Mouse (Mus musculus) lung, embryonic 15.5 days (tissue): ENCODE measurements around the gene Vgll4. TPM values are rescaled to one million over a fixed set of nuclear protein-coding genes. Genes with fewer than 3 reads are reported as not detected.

ENCODE experiments used
- ATAC-seq: fragments of 200-750 bp; cut with Nextera tagmentation; 2 replicates; pipeline ENCODE4 v1.8.0; 2017; ENCODE audit warnings: moderate number of reproducible peaks, borderline replicate concordance; ENCODE audit not compliant: low FRiP score, low TSS enrichment; ENCODE audit errors: extremely low read depth
- H3K27ac ChIP-seq: fragments of 300-500 bp; sonication (generic); 2 replicates; pipeline ENCODE4 v1.5.1; 2015; ENCODE audit warnings: moderate library complexity, mild to moderate bottlenecking, inconsistent platforms
- H3K27me3 ChIP-seq: fragments of 300-500 bp; sonication (generic); 2 replicates; pipeline ENCODE4 v1.6.1; 2015; ENCODE audit warnings: inconsistent platforms
- H3K36me3 ChIP-seq: fragments of 300-500 bp; sonication (generic); 2 replicates; pipeline ENCODE4 v1.6.1; 2015; ENCODE audit warnings: inconsistent platforms
- H3K4me1 ChIP-seq: fragments of 300-500 bp; sonication (generic); 2 replicates; pipeline ENCODE4 v1.6.1; 2015; ENCODE audit warnings: inconsistent platforms
- H3K4me2 ChIP-seq: fragments of 300-500 bp; sonication (generic); 2 replicates; pipeline ENCODE4 v1.6.1; 2015; ENCODE audit warnings: inconsistent platforms, mild to moderate bottlenecking, moderate library complexity
- H3K4me3 ChIP-seq: fragments of 300-500 bp; sonication (generic); 2 replicates; pipeline ENCODE4 v1.5.1; 2015; ENCODE audit warnings: mild to moderate bottlenecking, inconsistent platforms
- H3K9ac ChIP-seq: fragments of 300-500 bp; sonication (generic); 2 replicates; pipeline ENCODE4 v1.6.1; 2015; ENCODE audit warnings: inconsistent platforms
- H3K9me3 ChIP-seq: fragments of 300-500 bp; sonication (generic); 2 replicates; pipeline ENCODE4 v1.6.1; 2016; ENCODE audit warnings: inconsistent platforms
- WGBS: fragments of 180-500 bp; shearing (Covaris S2); methylation state at CpG from one replicate; pipeline ENCODE4 v1.1.7; 2015; 5-methylcytosine and 5-hydroxymethylcytosine counted together
- polyA plus RNA-seq: library from polyadenylated mRNA; unstranded; fragments of >200 nt; fragmentation: Nextera tagmentation; extraction: Ambion mirVana; gene quantifications from 2 replicates; pipeline ENCODE4 v1.2.1, GENCODE M21; 2015

The Vgll4 gene
- polyA plus RNA-seq, 1 experiment from 2014 or later: 147 TPM

- Histone ChIP-seq H3K9ac (no peak overlapping the region), H3K36me3 (no peaks in the 10 kb centered on the region), H3K27me3 (0 out of 2 replicates have a peak, but pooled peaks cover 6% of the 10 kb centered on the region), H3K27ac (no peak overlapping the region), H3K4me3 (no peak overlapping the region), H3K4me1 (peaks cover 10% of the 10 kb centered on the region), H3K9me3 (no peaks in the 10 kb centered on the region), H3K4me2 (no peak overlapping the region)
- ATAC-seq: no peak
- WGBS: 29% methylated on average over 1 of the region's 1 CpGs
Observed at GRCm38 (mm10) chr6:114972988-114973387, 3.2 kb upstream of the Vgll4 start.

- Histone ChIP-seq H3K4me2 (no peak overlapping the region), H3K27me3 (0 out of 2 replicates have a peak, but pooled peaks cover 8% of the 10 kb centered on the region), H3K27ac (no peak overlapping the region), H3K36me3 (no peaks in the 10 kb centered on the region), H3K4me1 (peaks cover 18% of the 10 kb centered on the region), H3K9ac (no peak overlapping the region), H3K4me3 (no peak overlapping the region), H3K9me3 (no peaks in the 10 kb centered on the region)
- whole genome bisulfite sequencing: 70% methylated on average over 5 of the region's 5 CpGs
- ATAC-seq: no peak
Observed at GRCm38 (mm10) chr6:114970895-114971294, 1.1 kb upstream of the Vgll4 start.

- H3K27ac ChIP-seq: no peak overlapping the region
- no peaks in the 10 kb centered on the region for H3K36me3 ChIP-seq
- no peak overlapping the region for H3K4me3 ChIP-seq
- H3K27me3 ChIP-seq: 0 out of 2 replicates have a peak, but pooled peaks cover 8% of the 10 kb centered on the region
- H3K9ac ChIP-seq: no peak overlapping the region
- peaks cover 22% of the 10 kb centered on the region for H3K4me1 ChIP-seq
- 29% methylated on average over 6 of the region's 6 CpGs for WGBS
- peak overlapping the region; percentile 97; the same call in 1 of the 2 replicates for H3K4me2 ChIP-seq
- ATAC-seq: no peak
- no peaks in the 10 kb centered on the region for H3K9me3 ChIP-seq
Observed at GRCm38 (mm10) chr6:114970386-114970785, 592 bp upstream of the Vgll4 start.

- Histone ChIP-seq H3K4me1 (peaks cover 36% of the 10 kb centered on the region), H3K27me3 (0 out of 2 replicates have a peak, but pooled peaks cover 8% of the 10 kb centered on the region), H3K9ac (peak overlapping the region; percentile 61), H3K4me3 (peak overlapping the region; percentile 66), H3K4me2 (peak overlapping the region; percentile 97), H3K9me3 (no peaks in the 10 kb centered on the region), H3K36me3 (no peaks in the 10 kb centered on the region), H3K27ac (peak overlapping the region; percentile 83)
- ATAC-seq: peak; percentile 91
- WGBS: under 1% methylated on average over 73 of the region's 82 CpGs
Observed at GRCm38 (mm10) chr6:114968361-114969212, 1.2 kb downstream of the Vgll4 start.

GRCm38 (mm10) chr6:114967623-114968022 is 2.2 kb downstream of the Vgll4 start:
- H3K4me1 ChIP-seq: peaks cover 38% of the 10 kb centered on the region
- no peak for ATAC-seq
- H3K4me3 ChIP-seq: peak overlapping the region; percentile 66
- H3K9me3 ChIP-seq: no peaks in the 10 kb centered on the region
- H3K36me3 ChIP-seq: no peaks in the 10 kb centered on the region
- H3K27me3 ChIP-seq: 0 out of 2 replicates have a peak, but pooled peaks cover 8% of the 10 kb centered on the region
- peak overlapping the region; percentile 61 for H3K9ac ChIP-seq
- no peak overlapping the region; the same call in 1 of the 2 replicates for H3K27ac ChIP-seq
- 37% methylated on average over 12 of the region's 12 CpGs for WGBS
- peak overlapping the region; percentile 97 for H3K4me2 ChIP-seq

GRCm38 (mm10) chr6:114966396-114967154 is 3.2 kb downstream of the Vgll4 start:
- no peak for ATAC-seq
- H3K27me3 ChIP-seq: 0 out of 2 replicates have a peak, but pooled peaks cover 8% of the 10 kb centered on the region
- 50% methylated on average over 2 of the region's 2 CpGs for WGBS
- H3K4me1 ChIP-seq: peaks cover 40% of the 10 kb centered on the region
- no peak overlapping the region for H3K4me3 ChIP-seq
- H3K36me3 ChIP-seq: no peaks in the 10 kb centered on the region
- no peak overlapping the region for H3K27ac ChIP-seq
- no peaks in the 10 kb centered on the region for H3K9me3 ChIP-seq
- H3K9ac ChIP-seq: no peak overlapping the region
- no peak overlapping the region for H3K4me2 ChIP-seq

- no peaks in the 10 kb centered on the region for H3K36me3 ChIP-seq
- H3K9me3 ChIP-seq: no peaks in the 10 kb centered on the region
- H3K4me2 ChIP-seq: no peak overlapping the region
- peaks cover 41% of the 10 kb centered on the region for H3K4me1 ChIP-seq
- H3K27me3 ChIP-seq: 0 out of 2 replicates have a peak, but pooled peaks cover 8% of the 10 kb centered on the region
- no peak for ATAC-seq
- no peak overlapping the region for H3K4me3 ChIP-seq
- 0 out of 2 replicates have a peak overlapping the region, but pooled peaks have one; percentile 15 for H3K27ac ChIP-seq
- no peak overlapping the region for H3K9ac ChIP-seq
- 51% methylated on average over 3 of the region's 3 CpGs for WGBS
Observed at GRCm38 (mm10) chr6:114965802-114966201, 4.0 kb downstream of the Vgll4 start.

GRCm38 (mm10) chr6:114965396-114965795 is 4.4 kb downstream of the Vgll4 start:
- Histone ChIP-seq H3K27me3 (0 out of 2 replicates have a peak, but pooled peaks cover 8% of the 10 kb centered on the region), H3K36me3 (no peaks in the 10 kb centered on the region), H3K9me3 (no peaks in the 10 kb centered on the region), H3K4me3 (no peak overlapping the region), H3K27ac (0 out of 2 replicates have a peak overlapping the region, but pooled peaks have one; percentile 15), H3K9ac (no peak overlapping the region), H3K4me1 (peaks cover 45% of the 10 kb centered on the region), H3K4me2 (no peak overlapping the region)
- no peak for ATAC-seq
- WGBS: 55% methylated on average over 8 of the region's 8 CpGs

GRCm38 (mm10) chr6:114964235-114964634 is 5.6 kb downstream of the Vgll4 start:
- Histone ChIP-seq H3K9me3 (no peaks in the 10 kb centered on the region), H3K4me1 (peaks cover 47% of the 10 kb centered on the region), H3K4me3 (no peak overlapping the region), H3K27ac (peak overlapping the region; percentile 73), H3K36me3 (no peaks in the 10 kb centered on the region), H3K9ac (no peak overlapping the region), H3K4me2 (no peak overlapping the region), H3K27me3 (0 out of 2 replicates have a peak, but pooled peaks cover 4% of the 10 kb centered on the region)
- no peak for ATAC-seq
- 39% methylated on average over 2 of the region's 2 CpGs for WGBS

- H3K4me1 ChIP-seq: peaks cover 50% of the 10 kb centered on the region
- no peak overlapping the region for H3K9ac ChIP-seq
- 53% methylated on average over 5 of the region's 5 CpGs for WGBS
- H3K36me3 ChIP-seq: no peaks in the 10 kb centered on the region
- peaks cover 3% of the 10 kb centered on the region; the same call in 1 of the 2 replicates for H3K27me3 ChIP-seq
- no peaks in the 10 kb centered on the region for H3K9me3 ChIP-seq
- H3K4me2 ChIP-seq: no peak overlapping the region
- peak overlapping the region; percentile 73 for H3K27ac ChIP-seq
- ATAC-seq: no peak
- no peak overlapping the region for H3K4me3 ChIP-seq
Observed at GRCm38 (mm10) chr6:114963636-114964035, 6.2 kb downstream of the Vgll4 start.

GRCm38 (mm10) chr6:114961276-114962068 is 8.3 kb downstream of the Vgll4 start:
- Histone ChIP-seq H3K4me1 (peaks cover 60% of the 10 kb centered on the region), H3K9me3 (no peaks in the 10 kb centered on the region), H3K36me3 (no peaks in the 10 kb centered on the region), H3K4me2 (no peak overlapping the region), H3K27me3 (peaks cover 4% of the 10 kb centered on the region; the same call in 1 of the 2 replicates), H3K9ac (no peak overlapping the region), H3K27ac (peak overlapping the region; percentile 81), H3K4me3 (no peak overlapping the region)
- ATAC-seq: no peak
- 52% methylated on average over 10 of the region's 10 CpGs for WGBS
